Mouse (Mus musculus) kidney, adult 2 months (tissue): ENCODE results near the gene Phf5a.

Experiments
- CTCF ChIP-seq: fragments of 200-500 bp; conservative IDR thresholded peaks from 2 replicates; pipeline ENCODE4 v1.5.1; 2011; ENCODE audit warnings: low read depth, mild to moderate bottlenecking, control low read depth, low read length, moderate library complexity, mixed read lengths; ENCODE audit not compliant: insufficient read depth, insufficient read length
- POLR2A ChIP-seq: fragments of 200-500 bp; IDR thresholded peaks from one replicate; pipeline ENCODE4 v1.6.1; 2011; ENCODE audit warnings: low read depth, low read length, control low read depth

DNA sequence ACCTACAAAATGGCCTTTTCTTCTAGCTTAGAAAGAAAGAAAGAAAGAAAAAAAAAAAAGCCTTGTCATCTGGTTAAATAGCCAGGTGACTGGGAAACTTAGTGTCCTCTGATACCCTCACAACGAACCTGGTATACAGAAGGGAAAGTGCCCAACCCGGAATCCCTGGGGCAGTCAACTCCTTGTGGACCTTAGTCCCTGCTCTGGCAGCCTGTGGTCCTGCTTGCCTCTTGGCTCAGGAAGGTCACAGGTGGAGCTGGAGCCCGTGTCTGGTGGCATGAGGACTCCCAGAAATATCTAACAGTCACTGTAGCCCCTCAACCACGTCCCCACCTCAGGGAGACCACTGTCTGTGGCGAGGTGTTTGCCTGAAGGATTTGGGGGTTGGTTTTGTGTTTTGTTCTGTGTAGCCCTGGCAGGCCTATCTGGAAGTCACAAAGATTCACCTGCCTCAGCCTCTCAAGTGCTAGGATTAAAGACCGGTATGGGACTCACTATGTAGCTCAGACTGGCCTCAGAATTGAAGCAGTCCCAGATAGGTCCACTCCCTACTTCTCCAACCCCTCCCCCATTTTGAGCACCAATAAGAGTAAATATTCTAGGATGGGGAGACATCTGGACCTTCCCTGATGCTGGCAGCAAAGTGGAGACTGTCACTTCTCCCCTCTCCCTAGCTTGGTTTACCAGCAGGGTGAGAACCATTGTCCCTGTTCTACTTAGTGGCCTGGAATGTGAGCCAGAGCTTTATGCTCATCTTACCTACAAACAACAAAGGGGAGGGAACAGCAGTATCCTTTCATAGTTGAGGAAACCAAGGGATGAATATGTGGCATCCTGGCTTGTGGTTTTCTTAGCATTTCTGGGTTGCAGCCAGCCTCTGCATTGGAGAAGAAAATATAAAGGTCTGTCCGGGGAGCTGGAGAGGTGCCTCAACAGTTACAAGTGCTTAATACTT lies 34.5 kb downstream of the Phf5a start:
- TF ChIP-seq CTCF (no peak), POLR2A (no peak)
